Mouse (Mus musculus): ENCODE data around the gene Fam171a2. TPM values are rescaled to one million over a fixed set of nuclear protein-coding genes. Genes with fewer than 3 reads are reported as not detected.
"Not testable (repeated sequence)": the region's sequence is repeated elsewhere in the genome, so short reads cannot be mapped to it uniquely, and the experiment has no call there.

Fam171a2 gene
- polyA plus RNA-seq, 1 experiment from 2014 or later = 4.6 TPM

- 0 out of 4 replicates have a peak, but pooled peaks cover 2 to 7% of the 10 kb centered on the region in 2 experiments for H3K4me1 ChIP-seq (ENCODE audit: control insufficient read depth in 2 of 2, insufficient read depth in 2 of 2, low read length in 2 of 2)
- H3K27ac ChIP-seq (replicated peaks in 1 of 2; ENCODE audit: control insufficient read depth in 1 of 2, insufficient read depth in 1 of 2, low read depth in 2 of 2, low read length in 2 of 2) = no peak overlapping the region
- H3K9ac ChIP-seq (ENCODE audit: low read length) = no peak overlapping the region
- WGBS = 71% methylated on average over 8 of the region's 8 CpGs
- H3K27me3 ChIP-seq (ENCODE audit: control insufficient read depth, insufficient read depth, low read length) = no peaks in the 10 kb centered on the region
- no peaks in the 10 kb centered on the region for H3K9me3 ChIP-seq (ENCODE audit: control insufficient read depth, low read length)
- H3K36me3 ChIP-seq (ENCODE audit: control insufficient read depth, insufficient read depth, low read length) = no peaks in the 10 kb centered on the region
- no peak overlapping the region for H3K4me3 ChIP-seq (ENCODE audit: control insufficient read depth in 1 of 2, insufficient read depth in 1 of 2, low read depth in 1 of 2, low read length in 2 of 2)
- H3K4me2 ChIP-seq (ENCODE audit: low read length) = no peak overlapping the region
- no peak for ATAC-seq (ENCODE audit: insufficient number of reproducible peaks, insufficient read depth, low FRiP score, low read depth)
These were observed 34.4 kb downstream of the Fam171a2 start for GRCm38 (mm10) chr11:102413059-102413458.

DNA sequence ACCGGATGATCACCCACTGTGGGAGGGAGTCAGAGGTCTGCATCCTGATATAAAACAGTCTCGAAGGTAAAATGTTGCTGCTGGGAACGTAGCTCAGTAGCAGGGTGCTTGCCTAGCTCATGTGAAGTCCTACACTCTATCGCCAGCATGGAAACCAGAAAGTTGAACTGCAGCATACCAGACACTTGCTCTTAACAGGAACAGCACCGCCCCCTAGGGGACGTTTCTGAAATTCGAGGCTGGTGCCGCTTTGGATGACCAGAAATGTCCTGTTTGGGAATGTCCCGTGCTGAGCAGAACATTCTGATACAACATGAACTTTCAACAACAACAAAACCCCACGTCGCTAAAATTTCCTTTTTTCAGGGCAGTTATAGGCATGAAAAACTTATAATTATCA is 35.8 kb downstream of the Fam171a2 start:
- peak overlapping the region; percentile 2; the same call in 1 of the 2 replicates for H3K9ac ChIP-seq (ENCODE audit: low read length)
- H3K4me3 ChIP-seq (ENCODE audit: control insufficient read depth in 1 of 2, insufficient read depth in 1 of 2, low read depth in 1 of 2, low read length in 2 of 2) = no peak overlapping the region
- H3K9me3 ChIP-seq (ENCODE audit: control insufficient read depth, low read length) = no peaks in the 10 kb centered on the region
- H3K27me3 ChIP-seq (ENCODE audit: control insufficient read depth, insufficient read depth, low read length) = no peaks in the 10 kb centered on the region
- H3K36me3 ChIP-seq (ENCODE audit: control insufficient read depth, insufficient read depth, low read length) = no peaks in the 10 kb centered on the region
- H3K4me2 ChIP-seq (ENCODE audit: low read length) = no peak overlapping the region
- no peak for ATAC-seq (ENCODE audit: insufficient number of reproducible peaks, insufficient read depth, low FRiP score, low read depth)
- H3K4me1 ChIP-seq (ENCODE audit: control insufficient read depth in 2 of 2, insufficient read depth in 2 of 2, low read length in 2 of 2) = peaks cover 2 to 7% of the 10 kb centered on the region in 2 experiments; a peak in 1 of 4 replicates
- WGBS = 7% methylated on average over 11 of the region's 11 CpGs
- no peak overlapping the region for H3K27ac ChIP-seq (replicated peaks in 1 of 2; ENCODE audit: control insufficient read depth in 1 of 2, insufficient read depth in 1 of 2, low read depth in 2 of 2, low read length in 2 of 2)

DNA sequence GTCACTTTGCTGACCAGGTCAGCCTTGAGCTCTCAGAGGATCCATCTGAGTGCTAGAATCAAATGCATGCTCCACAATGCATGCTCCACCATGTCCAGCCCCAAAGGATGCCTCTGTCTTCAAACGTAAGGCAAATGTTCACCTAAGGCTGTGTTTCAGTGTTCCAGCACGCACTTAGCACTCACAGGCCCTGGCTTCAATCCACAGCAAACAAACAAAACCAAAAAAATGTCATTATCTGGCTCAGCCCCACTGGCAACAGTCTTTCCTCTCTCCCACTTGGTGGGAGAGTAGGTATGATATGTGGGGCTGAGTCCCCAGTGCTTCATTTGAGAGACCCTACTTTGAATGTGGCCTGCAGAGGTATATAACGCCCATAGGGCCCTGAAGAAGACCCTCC is 36.4 kb downstream of the Fam171a2 start:
- ATAC-seq (ENCODE audit: insufficient number of reproducible peaks, insufficient read depth, low FRiP score, low read depth) = no peak
- no peaks in the 10 kb centered on the region for H3K27me3 ChIP-seq (ENCODE audit: control insufficient read depth, insufficient read depth, low read length)
- no peak overlapping the region for H3K4me2 ChIP-seq (ENCODE audit: low read length)
- H3K9me3 ChIP-seq (ENCODE audit: control insufficient read depth, low read length) = no peaks in the 10 kb centered on the region
- peak overlapping the region; percentile 2; the same call in 1 of the 2 replicates for H3K9ac ChIP-seq (ENCODE audit: low read length)
- 72% methylated on average over 3 of the region's 3 CpGs for WGBS
- peaks cover 7 to 14% of the 10 kb centered on the region in 2 experiments for H3K4me1 ChIP-seq (ENCODE audit: control insufficient read depth in 2 of 2, insufficient read depth in 2 of 2, low read length in 2 of 2)
- no peak overlapping the region for H3K4me3 ChIP-seq (ENCODE audit: control insufficient read depth in 1 of 2, insufficient read depth in 1 of 2, low read depth in 1 of 2, low read length in 2 of 2)
- H3K27ac ChIP-seq (replicated peaks in 1 of 2; ENCODE audit: control insufficient read depth in 1 of 2, insufficient read depth in 1 of 2, low read depth in 2 of 2, low read length in 2 of 2) = no peak overlapping the region
- H3K36me3 ChIP-seq (ENCODE audit: control insufficient read depth, insufficient read depth, low read length) = 0 out of 2 replicates have a peak, but pooled peaks cover under 1% of the 10 kb centered on the region

GRCm38 (mm10) chr11:102410345-102410744 is 37.1 kb downstream of the Fam171a2 start:
- not testable (repeated sequence) for H3K9ac ChIP-seq (ENCODE audit: low read length); ATAC-seq (ENCODE audit: insufficient number of reproducible peaks, insufficient read depth, low FRiP score, low read depth); H3K4me2 ChIP-seq (ENCODE audit: low read length); H3K27me3 ChIP-seq (ENCODE audit: control insufficient read depth, insufficient read depth, low read length); H3K4me3 ChIP-seq (ENCODE audit: control insufficient read depth in 1 of 2, insufficient read depth in 1 of 2, low read depth in 1 of 2, low read length in 2 of 2); H3K36me3 ChIP-seq (ENCODE audit: control insufficient read depth, insufficient read depth, low read length); H3K9me3 ChIP-seq (ENCODE audit: control insufficient read depth, low read length); H3K27ac ChIP-seq (replicated peaks in 1 of 2; ENCODE audit: control insufficient read depth in 1 of 2, insufficient read depth in 1 of 2, low read depth in 2 of 2, low read length in 2 of 2)
- H3K4me1 ChIP-seq (ENCODE audit: control insufficient read depth in 2 of 2, insufficient read depth in 2 of 2, low read length in 2 of 2) = peaks cover 12 to 20% of the 10 kb centered on the region in 2 experiments
- 93% methylated on average over 3 of the region's 3 CpGs for WGBS

- Histone ChIP-seq H3K4me3 (ENCODE audit: control insufficient read depth in 1 of 2, insufficient read depth in 1 of 2, low read depth in 1 of 2, low read length in 2 of 2) (no peak overlapping the region), H3K9ac (ENCODE audit: low read length) (no peak overlapping the region), H3K36me3 (ENCODE audit: control insufficient read depth, insufficient read depth, low read length) (peaks cover 13% of the 10 kb centered on the region), H3K9me3 (ENCODE audit: control insufficient read depth, low read length) (no peaks in the 10 kb centered on the region), H3K4me2 (ENCODE audit: low read length) (no peak overlapping the region; the same call in 1 of the 2 replicates), H3K27me3 (ENCODE audit: control insufficient read depth, insufficient read depth, low read length) (no peaks in the 10 kb centered on the region), H3K27ac (replicated peaks in 1 of 2; ENCODE audit: control insufficient read depth in 1 of 2, insufficient read depth in 1 of 2, low read depth in 2 of 2, low read length in 2 of 2) (no peak overlapping the region), H3K4me1 (ENCODE audit: control insufficient read depth in 2 of 2, insufficient read depth in 2 of 2, low read length in 2 of 2) (peaks cover 14 to 24% of the 10 kb centered on the region in 2 experiments)
- 76% methylated on average over 3 of the region's 3 CpGs for WGBS
- ATAC-seq (ENCODE audit: insufficient number of reproducible peaks, insufficient read depth, low FRiP score, low read depth) = no peak
These were observed 37.6 kb downstream of the Fam171a2 start for GRCm38 (mm10) chr11:102409795-102410330.

- peak overlapping the region; percentile 91 to 99 for H3K27ac ChIP-seq (replicated peaks in 1 of 2; ENCODE audit: control insufficient read depth in 1 of 2, insufficient read depth in 1 of 2, low read depth in 2 of 2, low read length in 2 of 2)
- no peaks in the 10 kb centered on the region for H3K27me3 ChIP-seq (ENCODE audit: control insufficient read depth, insufficient read depth, low read length)
- ATAC-seq (ENCODE audit: insufficient number of reproducible peaks, insufficient read depth, low FRiP score, low read depth) = no peak
- no peaks in the 10 kb centered on the region for H3K9me3 ChIP-seq (ENCODE audit: control insufficient read depth, low read length)
- H3K36me3 ChIP-seq (ENCODE audit: control insufficient read depth, insufficient read depth, low read length) = peaks cover 20% of the 10 kb centered on the region
- peaks cover 14 to 25% of the 10 kb centered on the region in 2 experiments for H3K4me1 ChIP-seq (ENCODE audit: control insufficient read depth in 2 of 2, insufficient read depth in 2 of 2, low read length in 2 of 2)
- peak overlapping the region; percentile 75 for H3K4me2 ChIP-seq (ENCODE audit: low read length)
- H3K4me3 ChIP-seq (ENCODE audit: control insufficient read depth in 1 of 2, insufficient read depth in 1 of 2, low read depth in 1 of 2, low read length in 2 of 2) = peak overlapping the region; percentile 45 to 88
- WGBS = 34% methylated on average over 15 of the region's 15 CpGs
- peak overlapping the region; percentile 47; the same call in 1 of the 2 replicates for H3K9ac ChIP-seq (ENCODE audit: low read length)
These were observed 38.3 kb downstream of the Fam171a2 start for GRCm38 (mm10) chr11:102408888-102409794.

DNA sequence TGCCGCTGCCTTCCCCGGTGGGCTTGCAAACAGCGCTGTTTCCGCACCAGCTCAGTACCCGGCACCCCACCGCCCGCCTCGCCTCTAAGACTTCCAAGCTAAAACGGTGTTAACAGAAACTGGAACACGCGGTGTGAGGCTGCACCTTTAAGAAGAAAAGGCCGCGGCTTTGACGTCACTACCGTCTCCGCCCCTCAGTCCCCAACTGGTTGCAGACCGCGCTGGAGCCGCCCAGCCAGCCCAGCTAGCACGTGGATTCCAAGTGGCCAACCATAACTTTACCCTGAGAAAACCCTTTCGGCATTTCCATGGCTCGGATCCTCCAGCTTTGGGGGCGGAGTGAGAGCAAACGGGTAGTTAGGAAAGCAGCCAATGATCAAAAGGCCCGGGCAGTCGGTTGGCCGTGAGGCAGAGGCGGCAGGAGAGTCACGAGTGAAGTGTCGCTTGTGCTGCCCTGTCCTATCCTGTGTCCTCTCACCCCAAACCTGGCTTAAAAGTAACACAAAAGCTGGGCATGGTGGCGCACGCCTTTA is 39.1 kb downstream of the Fam171a2 start:
- peak; percentile 86 for ATAC-seq (ENCODE audit: insufficient number of reproducible peaks, insufficient read depth, low FRiP score, low read depth)

More for the DNA sequence above, 39.1 kb downstream of the Fam171a2 start:
- peak overlapping the region; percentile 79 to 88 for H3K4me3 ChIP-seq (ENCODE audit: control insufficient read depth in 1 of 2, insufficient read depth in 1 of 2, low read depth in 1 of 2, low read length in 2 of 2)
- no peaks in the 10 kb centered on the region for H3K27me3 ChIP-seq (ENCODE audit: control insufficient read depth, insufficient read depth, low read length)
- no peaks in the 10 kb centered on the region for H3K9me3 ChIP-seq (ENCODE audit: control insufficient read depth, low read length)
- H3K4me2 ChIP-seq (ENCODE audit: low read length) = peak overlapping the region; percentile 75
- peak overlapping the region; percentile 94 for H3K9ac ChIP-seq (ENCODE audit: low read length)
- H3K27ac ChIP-seq (replicated peaks in 1 of 2; ENCODE audit: control insufficient read depth in 1 of 2, insufficient read depth in 1 of 2, low read depth in 2 of 2, low read length in 2 of 2) = peak overlapping the region; percentile 99
- H3K36me3 ChIP-seq (ENCODE audit: control insufficient read depth, insufficient read depth, low read length) = peaks cover 27% of the 10 kb centered on the region
- WGBS = under 1% methylated on average over 32 of the region's 32 CpGs
- H3K4me1 ChIP-seq (ENCODE audit: control insufficient read depth in 2 of 2, insufficient read depth in 2 of 2, low read length in 2 of 2) = peaks cover 14 to 25% of the 10 kb centered on the region in 2 experiments

All from heart, embryonic 14.5 days (tissue).